Mouse (Mus musculus): ENCODE results near the gene Clcnka. TPM values are rescaled to one million over a fixed set of nuclear protein-coding genes. Genes with fewer than 3 reads are reported as not detected.

Gene Clcnka
- polyA plus RNA-seq, 1 experiment, result not detected

- Histone ChIP-seq H3K4me1 (ENCODE audit: control insufficient read depth, insufficient read depth, low read length) (no peaks in the 10 kb centered on the region), H3K4me3 (ENCODE audit: insufficient read depth, low read length) (no peak overlapping the region)
- no peak for TF ChIP-seq CTCF (IDR thresholded peaks at IDR 0.05; ENCODE audit: low read depth, low read length)
- TF ChIP-seq POLR2A (IDR thresholded peaks at IDR 0.05; ENCODE audit: borderline replicate concordance, low read depth, low read length), result no peak
Observed at GRCm38 (mm10) chr4:141386150-141386549, 12.4 kb downstream of the Clcnka start.

GRCm38 (mm10) chr4:141385275-141385674 lies 13.2 kb downstream of the Clcnka start:
- H3K4me1 ChIP-seq (ENCODE audit: control insufficient read depth, insufficient read depth, low read length), result no peaks in the 10 kb centered on the region
- H3K27ac ChIP-seq (ENCODE audit: insufficient read depth, low read depth, low read length), result no peak overlapping the region
- no peak overlapping the region for H3K4me3 ChIP-seq (ENCODE audit: insufficient read depth, low read length)
- TF ChIP-seq POLR2A (IDR thresholded peaks at IDR 0.05; ENCODE audit: borderline replicate concordance, low read depth, low read length) (no peak), CTCF (IDR thresholded peaks at IDR 0.05; ENCODE audit: low read depth, low read length) (peak; percentile 70)

More at GRCm38 (mm10) chr4:141386150-141386549, 12.4 kb downstream of the Clcnka start:
- no peak overlapping the region for H3K27ac ChIP-seq (ENCODE audit: insufficient read depth, low read depth, low read length)

GRCm38 (mm10) chr4:141382406-141382805 lies 16.1 kb downstream of the Clcnka start:
- TF ChIP-seq POLR2A (IDR thresholded peaks at IDR 0.05; ENCODE audit: borderline replicate concordance, low read depth, low read length) (no peak), CTCF (IDR thresholded peaks at IDR 0.05; ENCODE audit: low read depth, low read length) (no peak)
- Histone ChIP-seq H3K27ac (ENCODE audit: insufficient read depth, low read depth, low read length) (no peak overlapping the region), H3K4me3 (ENCODE audit: insufficient read depth, low read length) (peak overlapping the region; percentile 26), H3K4me1 (ENCODE audit: control insufficient read depth, insufficient read depth, low read length) (no peaks in the 10 kb centered on the region)

- no peak overlapping the region for H3K27ac ChIP-seq (ENCODE audit: insufficient read depth, low read depth, low read length)
- TF ChIP-seq POLR2A (IDR thresholded peaks at IDR 0.05; ENCODE audit: borderline replicate concordance, low read depth, low read length), result no peak
- TF ChIP-seq CTCF (IDR thresholded peaks at IDR 0.05; ENCODE audit: low read depth, low read length), result no peak
- H3K4me3 ChIP-seq (ENCODE audit: insufficient read depth, low read length), result no peak overlapping the region
- H3K4me1 ChIP-seq (ENCODE audit: control insufficient read depth, insufficient read depth, low read length), result no peaks in the 10 kb centered on the region
Observed at GRCm38 (mm10) chr4:141379674-141380073, 18.9 kb downstream of the Clcnka start.

GRCm38 (mm10) chr4:141372426-141372825 lies 26.1 kb downstream of the Clcnka start:
- no peak overlapping the region for H3K4me3 ChIP-seq (ENCODE audit: insufficient read depth, low read length)
- no peak for TF ChIP-seq POLR2A (IDR thresholded peaks at IDR 0.05; ENCODE audit: borderline replicate concordance, low read depth, low read length)
- no peak for TF ChIP-seq CTCF (IDR thresholded peaks at IDR 0.05; ENCODE audit: low read depth, low read length)
- no peak overlapping the region for H3K27ac ChIP-seq (ENCODE audit: insufficient read depth, low read depth, low read length)
- H3K4me1 ChIP-seq (ENCODE audit: control insufficient read depth, insufficient read depth, low read length), result no peaks in the 10 kb centered on the region

DNA sequence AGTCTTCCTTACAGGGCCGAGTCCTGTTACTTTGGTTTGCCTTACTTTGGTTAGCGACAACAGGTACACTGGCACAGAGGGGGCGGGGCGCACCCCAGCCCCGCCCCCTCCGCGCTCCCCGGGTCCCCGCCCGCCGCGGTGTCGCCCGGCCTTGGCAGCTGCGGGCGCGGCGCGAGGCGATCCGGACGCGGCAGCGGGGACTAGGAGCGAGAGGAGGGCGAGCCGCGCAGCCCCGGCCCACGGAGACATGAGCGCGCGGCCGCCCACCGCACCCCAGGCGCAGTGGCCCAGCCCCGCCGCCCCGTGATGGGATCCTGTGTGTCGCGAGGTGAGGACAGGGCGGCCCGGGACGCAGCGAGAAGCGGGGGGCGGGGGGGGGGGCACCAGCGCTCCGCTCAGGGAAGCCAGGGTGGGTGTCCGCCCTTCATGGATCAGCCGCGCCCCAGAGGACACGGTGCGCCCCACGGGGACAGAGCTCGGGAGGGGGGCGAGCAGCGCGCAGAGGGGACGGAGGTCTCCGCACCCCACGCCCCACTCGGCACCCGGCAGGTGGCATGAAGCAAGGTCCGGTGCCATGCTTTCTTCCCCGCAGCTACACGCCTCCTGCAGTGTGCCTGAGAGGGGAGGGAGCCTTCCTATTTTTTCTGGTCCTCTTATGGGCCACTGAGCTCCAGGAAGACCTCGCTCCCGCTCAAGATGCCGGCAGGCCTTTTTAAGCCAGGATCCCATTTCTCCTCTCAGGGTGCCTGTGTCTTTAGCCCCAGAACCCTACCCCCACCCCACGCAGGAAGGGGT lies 30.3 kb downstream of the Clcnka start, which contains the start of gene Fam131c:
TSS of gene Fam131c (plus strand) at position 224 of the 795 bp plus-strand sequence.
- no peak for TF ChIP-seq POLR2A (IDR thresholded peaks at IDR 0.05; ENCODE audit: borderline replicate concordance, low read depth, low read length)
- no peak for TF ChIP-seq CTCF (IDR thresholded peaks at IDR 0.05; ENCODE audit: low read depth, low read length)
- no peaks in the 10 kb centered on the region for H3K4me1 ChIP-seq (ENCODE audit: control insufficient read depth, insufficient read depth, low read length)
- H3K27ac ChIP-seq (ENCODE audit: insufficient read depth, low read depth, low read length), result no peak within 1 kb of the TSS
- no peak within 1 kb of the TSS; the same call in 1 of the 2 replicates for H3K4me3 ChIP-seq (ENCODE audit: insufficient read depth, low read length)

GRCm38 (mm10) chr4:141365876-141366275 lies 32.6 kb downstream of the Clcnka start:
- TF ChIP-seq POLR2A (IDR thresholded peaks at IDR 0.05; ENCODE audit: borderline replicate concordance, low read depth, low read length), result no peak
- TF ChIP-seq CTCF (IDR thresholded peaks at IDR 0.05; ENCODE audit: low read depth, low read length), result no peak
- Histone ChIP-seq H3K4me1 (ENCODE audit: control insufficient read depth, insufficient read depth, low read length) (no peaks in the 10 kb centered on the region), H3K27ac (ENCODE audit: insufficient read depth, low read depth, low read length) (no peak overlapping the region), H3K4me3 (ENCODE audit: insufficient read depth, low read length) (no peak overlapping the region)

DNA sequence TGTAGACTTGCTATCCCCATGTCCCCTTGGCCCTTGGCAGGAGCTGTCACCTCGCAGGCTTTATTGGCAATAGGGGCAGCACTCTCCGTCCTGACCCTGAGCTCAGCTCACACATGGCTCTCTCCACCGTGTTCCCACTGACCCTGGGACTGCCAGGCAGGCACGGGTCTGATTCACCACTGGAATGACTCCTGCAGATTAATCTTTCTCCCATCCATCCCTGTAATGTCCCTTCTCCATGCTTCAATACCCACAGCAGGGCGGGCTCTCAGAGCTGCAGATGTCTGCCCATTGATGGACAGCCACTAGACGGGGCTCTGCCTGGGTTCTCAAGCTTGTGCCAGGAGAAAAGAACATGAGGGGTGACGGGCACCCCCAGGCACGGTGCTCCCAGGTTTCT lies 33.4 kb downstream of the Clcnka start:
- no peak for TF ChIP-seq CTCF (IDR thresholded peaks at IDR 0.05; ENCODE audit: low read depth, low read length)
- no peak for TF ChIP-seq POLR2A (IDR thresholded peaks at IDR 0.05; ENCODE audit: borderline replicate concordance, low read depth, low read length)
- Histone ChIP-seq H3K27ac (ENCODE audit: insufficient read depth, low read depth, low read length) (no peak overlapping the region), H3K4me1 (ENCODE audit: control insufficient read depth, insufficient read depth, low read length) (no peaks in the 10 kb centered on the region), H3K4me3 (ENCODE audit: insufficient read depth, low read length) (no peak overlapping the region)

GRCm38 (mm10) chr4:141362937-141363548 lies 35.5 kb downstream of the Clcnka start:
- TF ChIP-seq CTCF (IDR thresholded peaks at IDR 0.05; ENCODE audit: low read depth, low read length), result peak; percentile 69
- no peak for TF ChIP-seq POLR2A (IDR thresholded peaks at IDR 0.05; ENCODE audit: borderline replicate concordance, low read depth, low read length)
- H3K4me1 ChIP-seq (ENCODE audit: control insufficient read depth, insufficient read depth, low read length), result no peaks in the 10 kb centered on the region
- H3K27ac ChIP-seq (ENCODE audit: insufficient read depth, low read depth, low read length), result no peak overlapping the region
- H3K4me3 ChIP-seq (ENCODE audit: insufficient read depth, low read length), result no peak overlapping the region

DNA sequence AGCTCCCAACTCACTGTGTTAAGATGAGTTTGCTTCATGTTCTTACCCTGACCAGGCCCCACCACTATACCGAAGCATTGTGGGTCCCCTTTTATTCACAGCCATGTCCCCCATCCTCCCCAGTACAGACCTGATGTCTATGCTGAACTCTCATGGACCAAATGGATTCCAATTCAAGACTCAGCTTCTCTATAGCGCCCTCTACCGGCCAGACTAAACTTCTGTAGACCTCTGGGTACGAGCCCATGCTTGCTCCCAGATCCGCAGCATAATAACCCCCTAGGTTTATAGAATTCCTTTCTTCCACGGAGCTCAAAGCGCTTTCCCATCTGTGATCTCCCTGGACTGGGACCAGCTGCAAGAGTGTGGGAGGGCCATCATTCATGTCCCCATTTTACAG lies 37.7 kb downstream of the Clcnka start:
- TF ChIP-seq CTCF (IDR thresholded peaks at IDR 0.05; ENCODE audit: low read depth, low read length), result peak; percentile 68
- no peak for TF ChIP-seq POLR2A (IDR thresholded peaks at IDR 0.05; ENCODE audit: borderline replicate concordance, low read depth, low read length)
- H3K27ac ChIP-seq (ENCODE audit: insufficient read depth, low read depth, low read length), result no peak overlapping the region
- H3K4me1 ChIP-seq (ENCODE audit: control insufficient read depth, insufficient read depth, low read length), result no peaks in the 10 kb centered on the region

More for the DNA sequence above, 37.7 kb downstream of the Clcnka start:
- no peak overlapping the region for H3K4me3 ChIP-seq (ENCODE audit: insufficient read depth, low read length)
